Mouse (Mus musculus) kidney, embryonic 14.5 days (tissue): ENCODE measurements around the gene Phf2. TPM values are rescaled to one million over a fixed set of nuclear protein-coding genes. Genes with fewer than 3 reads are reported as not detected.
A peak's percentile ranks its signal among the peaks of the same experiment; 100 is the strongest.

Source experiments
- ATAC-seq: fragments of 200-750 bp; cut with Nextera tagmentation; 2 replicates; pipeline ENCODE4 v1.8.0; 2017; ENCODE audit warnings: moderate number of reproducible peaks, mild to moderate bottlenecking, moderate TSS enrichment, moderate library complexity; ENCODE audit not compliant: low FRiP score, low TSS enrichment
- H3K27ac ChIP-seq: fragments of 300-500 bp; sonication (generic); 2 replicates; pipeline ENCODE4 v1.5.1; 2014; ENCODE audit warnings: low read depth, mild to moderate bottlenecking, low read length, moderate library complexity, mixed read lengths
- H3K27me3 ChIP-seq: fragments of 300-500 bp; sonication (generic); 2 replicates; pipeline ENCODE4 v1.6.1; 2014; ENCODE audit warnings: mild to moderate bottlenecking, low read length; ENCODE audit not compliant: control insufficient read depth, insufficient read depth
- H3K36me3 ChIP-seq: fragments of 300-500 bp; sonication (generic); 2 replicates; pipeline ENCODE4 v1.6.1; 2014; ENCODE audit warnings: low read length, mixed read lengths; ENCODE audit not compliant: control insufficient read depth, insufficient read depth
- H3K4me1 ChIP-seq: fragments of 300-500 bp; sonication (generic); 2 replicates; pipeline ENCODE4 v1.6.1; 2014; ENCODE audit warnings: low read length, mixed read lengths; ENCODE audit not compliant: control insufficient read depth, insufficient read depth
- H3K4me2 ChIP-seq: fragments of 300-500 bp; sonication (generic); replicated peaks from 2 replicates; pipeline ENCODE4 v1.6.1; 2014; ENCODE audit warnings: low read depth, mild to moderate bottlenecking, low read length
- H3K4me3 ChIP-seq: fragments of 300-500 bp; sonication (generic); 2 replicates; pipeline ENCODE4 v1.5.1; 2014; ENCODE audit warnings: mild to moderate bottlenecking, low read length
- H3K9ac ChIP-seq: fragments of 300-500 bp; sonication (generic); 2 replicates; pipeline ENCODE4 v1.6.1; 2014; ENCODE audit warnings: low read depth, mild to moderate bottlenecking, low read length, moderate library complexity
- H3K9me3 ChIP-seq: fragments of 300-500 bp; sonication (generic); 2 replicates; pipeline ENCODE4 v1.6.1; 2016; ENCODE audit warnings: low read length; ENCODE audit not compliant: control insufficient read depth
- WGBS: fragments of 180-500 bp; shearing (Covaris S2); extraction: QIAGEN DNeasy Blood & Tissue Kit; methylation state at CpG from one replicate; pipeline ENCODE4 v1.1.7; 2014; 5-methylcytosine and 5-hydroxymethylcytosine counted together
- polyA plus RNA-seq: library from polyadenylated mRNA; unstranded; fragments of >200 nt; fragmentation: Nextera tagmentation; extraction: Ambion mirVana; gene quantifications from 2 replicates; pipeline ENCODE4 v1.2.1, GENCODE M21; 2014

The Phf2 gene
- polyA plus RNA-seq, 1 experiment from 2014 or later = 11.8 TPM

- Histone ChIP-seq H3K27me3 (no peaks in the 10 kb centered on the region), H3K27ac (no peak overlapping the region), H3K36me3 (peaks cover 83% of the 10 kb centered on the region), H3K4me3 (no peak overlapping the region), H3K9ac (no peak overlapping the region), H3K9me3 (no peaks in the 10 kb centered on the region), H3K4me2 (no peak overlapping the region), H3K4me1 (no peaks in the 10 kb centered on the region)
- 83% methylated on average over 4 of the region's 4 CpGs for WGBS
- ATAC-seq = no peak
Observed at GRCm38 (mm10) chr13:48890260-48890960, 19.5 kb upstream of the Phf2 start.

GRCm38 (mm10) chr13:48878534-48878933, 7.6 kb upstream of the Phf2 start:
- Histone ChIP-seq H3K4me3 (peak overlapping the region; percentile 37), H3K4me1 (peaks cover 3% of the 10 kb centered on the region; the same call in 1 of the 2 replicates), H3K27me3 (no peaks in the 10 kb centered on the region), H3K36me3 (peaks cover 33% of the 10 kb centered on the region), H3K4me2 (peak overlapping the region; percentile 68), H3K9ac (peak overlapping the region; percentile 74), H3K27ac (peak overlapping the region; percentile 83), H3K9me3 (no peaks in the 10 kb centered on the region)
- ATAC-seq = peak; percentile 99
- under 1% methylated on average over 36 of the region's 36 CpGs for WGBS

DNA sequence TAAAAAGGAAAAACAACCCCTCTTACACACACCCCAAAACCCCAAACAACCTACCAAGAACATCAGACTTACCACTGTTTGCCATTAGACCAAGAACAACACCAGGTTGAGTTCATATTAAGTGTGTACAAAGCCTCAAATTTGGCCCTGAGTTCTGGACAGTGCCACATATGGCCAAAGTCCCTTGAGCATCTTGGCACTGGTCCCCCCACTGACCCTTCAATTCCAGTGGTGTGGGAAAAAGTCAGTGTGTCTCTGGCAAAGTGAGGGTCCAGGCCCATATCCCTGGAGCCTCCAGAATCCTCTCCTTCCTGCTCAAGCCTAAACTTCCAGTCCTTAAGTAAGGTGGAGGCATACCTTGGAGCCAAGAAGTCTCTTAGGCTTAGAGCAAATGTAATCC, 6.9 kb upstream of the Phf2 start:
- Histone ChIP-seq H3K4me3 (peak overlapping the region; percentile 37; the same call in 1 of the 2 replicates), H3K9me3 (no peaks in the 10 kb centered on the region), H3K27ac (no peak overlapping the region), H3K9ac (peak overlapping the region; percentile 74), H3K36me3 (peaks cover 27% of the 10 kb centered on the region), H3K27me3 (no peaks in the 10 kb centered on the region), H3K4me2 (peak overlapping the region; percentile 68), H3K4me1 (peaks cover 3% of the 10 kb centered on the region; the same call in 1 of the 2 replicates)
- ATAC-seq = no peak

DNA sequence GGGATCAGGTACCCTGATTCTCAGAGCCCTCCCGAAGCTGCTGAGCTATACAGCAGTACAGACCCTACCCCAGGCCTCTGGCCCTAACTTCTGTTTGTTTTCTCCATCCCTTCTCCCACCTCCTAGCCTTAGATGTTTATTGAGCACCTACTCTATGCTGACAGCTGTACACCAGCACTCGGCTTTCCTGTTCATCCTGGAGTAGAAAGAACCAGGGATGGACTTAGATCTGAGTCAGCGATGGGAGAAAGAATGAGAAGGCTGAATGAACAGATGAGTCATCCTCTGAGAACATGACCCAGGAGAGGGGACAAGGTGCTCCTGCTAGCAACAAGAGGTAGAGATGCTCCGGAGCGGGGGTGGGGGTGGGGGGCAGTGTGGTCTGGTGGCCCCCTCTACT, 1.8 kb upstream of the Phf2 start:
- no peak overlapping the region for H3K4me2 ChIP-seq
- H3K27me3 ChIP-seq = no peaks in the 10 kb centered on the region
- no peak overlapping the region for H3K4me3 ChIP-seq
- WGBS = 73% methylated on average over 5 of the region's 5 CpGs
- H3K9ac ChIP-seq = no peak overlapping the region
- H3K4me1 ChIP-seq = peaks cover 21% of the 10 kb centered on the region
- H3K27ac ChIP-seq = no peak overlapping the region
- peaks cover 6% of the 10 kb centered on the region; the same call in 1 of the 2 replicates for H3K36me3 ChIP-seq
- no peaks in the 10 kb centered on the region for H3K9me3 ChIP-seq
- no peak for ATAC-seq

- WGBS = 70% methylated on average over 7 of the region's 7 CpGs
- H3K4me3 ChIP-seq = peak overlapping the region; percentile 94
- peak overlapping the region; percentile 99 for H3K9ac ChIP-seq
- no peaks in the 10 kb centered on the region for H3K27me3 ChIP-seq
- peak overlapping the region; percentile 72 for H3K4me2 ChIP-seq
- no peak overlapping the region for H3K27ac ChIP-seq
- peaks cover 21% of the 10 kb centered on the region for H3K4me1 ChIP-seq
- ATAC-seq = peak; percentile 3; the same call in 1 of the 2 replicates
- H3K9me3 ChIP-seq = no peaks in the 10 kb centered on the region
- H3K36me3 ChIP-seq = peaks cover 6% of the 10 kb centered on the region; the same call in 1 of the 2 replicates
Observed at GRCm38 (mm10) chr13:48871887-48872606, 1.1 kb upstream of the Phf2 start.

GRCm38 (mm10) chr13:48869950-48870770, 759 bp downstream of the Phf2 start:
- Histone ChIP-seq H3K27ac (peak overlapping the region; percentile 87), H3K4me2 (peak overlapping the region; percentile 84), H3K27me3 (no peaks in the 10 kb centered on the region), H3K9ac (peak overlapping the region; percentile 99), H3K36me3 (no peaks in the 10 kb centered on the region), H3K4me1 (peaks cover 21% of the 10 kb centered on the region), H3K9me3 (no peaks in the 10 kb centered on the region), H3K4me3 (peak overlapping the region; percentile 94)
- under 1% methylated on average over 81 of the region's 102 CpGs for WGBS
- ATAC-seq = peak; percentile 32

GRCm38 (mm10) chr13:48869600-48869949, 1.3 kb downstream of the Phf2 start:
- no peaks in the 10 kb centered on the region; the same call in 1 of the 2 replicates for H3K36me3 ChIP-seq
- H3K4me3 ChIP-seq = peak overlapping the region; percentile 94
- H3K4me1 ChIP-seq = peaks cover 21% of the 10 kb centered on the region
- WGBS = 9% methylated on average over 5 of the region's 5 CpGs
- ATAC-seq = peak; percentile 2; the same call in 1 of the 2 replicates
- no peaks in the 10 kb centered on the region for H3K27me3 ChIP-seq
- peak overlapping the region; percentile 99 for H3K9ac ChIP-seq
- peak overlapping the region; percentile 87 for H3K27ac ChIP-seq
- H3K4me2 ChIP-seq = peak overlapping the region; percentile 84
- no peaks in the 10 kb centered on the region for H3K9me3 ChIP-seq

DNA sequence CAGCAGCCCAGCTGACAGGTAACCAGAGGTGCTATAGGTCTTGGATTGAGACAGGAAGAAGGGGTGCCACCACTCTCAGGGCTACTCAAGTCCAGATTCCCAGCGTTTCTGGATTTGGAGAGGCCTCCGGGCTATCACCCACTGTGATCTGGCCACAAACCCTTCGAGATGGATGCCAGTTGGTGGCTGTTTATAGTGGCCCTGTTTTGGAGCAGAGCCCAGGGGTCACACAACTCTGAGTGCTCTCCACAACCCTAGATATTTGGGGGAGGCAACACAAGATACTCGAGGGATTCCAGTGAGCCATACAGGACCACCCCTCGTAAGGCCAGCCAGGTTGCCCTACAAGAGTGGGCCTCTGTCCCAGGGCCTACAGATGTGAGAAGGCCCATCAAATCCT, 1.8 kb downstream of the Phf2 start:
- H3K4me1 ChIP-seq = peaks cover 21% of the 10 kb centered on the region
- 0 out of 2 replicates have a peak overlapping the region, but pooled peaks have one; percentile 87 for H3K27ac ChIP-seq
- H3K4me3 ChIP-seq = peak overlapping the region; percentile 94

More for the DNA sequence above, 1.8 kb downstream of the Phf2 start:
- Histone ChIP-seq H3K4me2 (peak overlapping the region; percentile 84), H3K36me3 (no peaks in the 10 kb centered on the region; the same call in 1 of the 2 replicates), H3K9ac (peak overlapping the region; percentile 99; the same call in 1 of the 2 replicates), H3K27me3 (no peaks in the 10 kb centered on the region), H3K9me3 (no peaks in the 10 kb centered on the region)
- ATAC-seq = no peak
- WGBS = 14% methylated on average over 5 of the region's 5 CpGs
